Mouse (Mus musculus) heart, adult 2 months (tissue): Measurements from ENCODE around the gene Gm47959.

Experiments
- CTCF ChIP-seq: fragments of 200-600 bp; IDR thresholded peaks from 2 replicates; pipeline ENCODE4 v1.8.1; 2022; ENCODE audit warnings: antibody characterized with exemption, mild to moderate bottlenecking, moderate library complexity
- POLR2A ChIP-seq: fragments of 200-500 bp; IDR thresholded peaks from 2 replicates; pipeline ENCODE4 v1.6.1; 2011; ENCODE audit warnings: mild to moderate bottlenecking, low read depth, low read length, control low read depth; ENCODE audit not compliant: insufficient read depth

DNA sequence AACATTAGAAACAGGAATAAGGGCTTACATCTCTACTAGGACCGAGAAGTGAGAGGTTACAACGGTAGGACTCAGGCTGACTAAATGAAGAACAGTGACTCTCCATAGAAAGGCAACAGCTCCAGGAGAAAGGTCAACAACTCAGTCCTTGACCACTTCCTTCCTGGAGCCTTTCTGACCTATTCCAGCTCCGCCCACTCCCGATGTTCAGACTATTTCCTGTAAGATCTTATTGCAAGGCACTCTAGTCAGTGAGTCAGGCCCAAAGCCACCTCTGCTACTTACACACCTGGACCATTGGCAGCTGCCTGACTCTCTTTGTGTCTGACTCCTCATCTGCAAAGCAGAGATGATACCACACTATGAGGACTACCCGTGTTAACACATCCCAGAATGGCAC lies 24.6 kb upstream of the Gm47959 start:
- TF ChIP-seq CTCF, result no peak
- TF ChIP-seq POLR2A, result no peak
